27 mouse cellular contexts compared by ENCODE assay signal in genomic region chr2:133821418-133821817, GRCm38 (mm10).
"Had no signal": no experiment of that assay in that cellular context is flagged by ENCODE, and none has a peak within 500 bp of the region (broad histone marks: within the 10 kb centered on the region; RNA-seq: fewer than 3 reads in every experiment).

No protein-coding gene starts in this region.

- H3K36me3 ChIP-seq: heart, embryonic 13.5 days; heart, embryonic 15.5 days; hindbrain, embryonic 10.5 days; hindbrain, embryonic 12.5 days; intestine, embryonic 15.5 days; kidney, embryonic 15.5 days; limb, embryonic 10.5 days; limb, embryonic 12.5 days had no signal

- H3K4me2 ChIP-seq: heart, embryonic 11.5 days; heart, embryonic 13.5 days; heart, embryonic 15.5 days; hindbrain, embryonic 12.5 days; hindbrain, embryonic 14.5 days; intestine, embryonic 15.5 days; kidney, embryonic 15.5 days; limb, embryonic 12.5 days had no signal

- DNase-seq: gastrocnemius, postnatal 14 days; gastrocnemius, postnatal 36 days; heart, adult 11 months; heart, adult 2 months; heart, postnatal 14 days; heart, postnatal 36 days; kidney, adult 2 months; kidney, adult 9 months; kidney, postnatal 14 days; kidney, postnatal 4 days had no signal

- H3K4me1 ChIP-seq: heart, embryonic 13.5 days; heart, embryonic 15.5 days; hindbrain, embryonic 10.5 days; hindbrain, embryonic 12.5 days; intestine, embryonic 15.5 days; kidney, embryonic 15.5 days; limb, embryonic 10.5 days; limb, embryonic 12.5 days had no signal

- ATAC-seq: forebrain, embryonic 16.5 days; hindbrain, embryonic 16.5 days; inflammation-experienced regulatory T-cells, adult 6 months; intestine, embryonic 15.5 days; intestine, postnatal 0 days had no signal

- H3K9ac ChIP-seq: heart, embryonic 13.5 days; heart, embryonic 15.5 days; hindbrain, embryonic 12.5 days; hindbrain, embryonic 14.5 days; intestine, embryonic 15.5 days; kidney, embryonic 15.5 days; limb, embryonic 12.5 days had no signal

- H3K9me3 ChIP-seq: heart, embryonic 13.5 days; heart, embryonic 15.5 days; hindbrain, embryonic 10.5 days; hindbrain, embryonic 12.5 days; intestine, embryonic 15.5 days; kidney, embryonic 15.5 days; limb, embryonic 10.5 days; limb, embryonic 12.5 days had no signal

- H3K4me3 ChIP-seq: heart, adult 2 months; heart, embryonic 13.5 days; heart, embryonic 15.5 days; hindbrain, embryonic 10.5 days; hindbrain, embryonic 12.5 days; intestine, embryonic 15.5 days; kidney, embryonic 15.5 days; layer of hippocampus, adult 2 months; left cerebral cortex, adult 2 months; limb, embryonic 10.5 days; limb, embryonic 12.5 days had no signal

- H3K27ac ChIP-seq: heart, adult 2 months; heart, embryonic 13.5 days; heart, embryonic 15.5 days; hindbrain, embryonic 10.5 days; hindbrain, embryonic 12.5 days; hindbrain, embryonic 14.5 days; intestine, embryonic 15.5 days; kidney, embryonic 15.5 days; kidney, postnatal 0 days; layer of hippocampus, adult 2 months; left cerebral cortex, adult 2 months; limb, embryonic 10.5 days; limb, embryonic 12.5 days had no signal

- H3K27me3 ChIP-seq: heart, embryonic 13.5 days; heart, embryonic 15.5 days; hindbrain, embryonic 12.5 days; intestine, embryonic 15.5 days; kidney, embryonic 15.5 days; limb, embryonic 12.5 days had no signal
